Mouse (Mus musculus) cerebellum, postnatal 25 days (tissue): Measurements from ENCODE around the gene Skint9.
"Not testable (repeated sequence)": the region's sequence is repeated elsewhere in the genome, so short reads cannot be mapped to it uniquely, and the experiment has no call there.

Source experiments
- DNase-seq, 2 experiments: peaks; one replicate each; pipeline ENCODE4 v3.0.0; 2021; ENCODE audit warnings: mixed read lengths in 2 of 2

The Skint9 gene

DNA sequence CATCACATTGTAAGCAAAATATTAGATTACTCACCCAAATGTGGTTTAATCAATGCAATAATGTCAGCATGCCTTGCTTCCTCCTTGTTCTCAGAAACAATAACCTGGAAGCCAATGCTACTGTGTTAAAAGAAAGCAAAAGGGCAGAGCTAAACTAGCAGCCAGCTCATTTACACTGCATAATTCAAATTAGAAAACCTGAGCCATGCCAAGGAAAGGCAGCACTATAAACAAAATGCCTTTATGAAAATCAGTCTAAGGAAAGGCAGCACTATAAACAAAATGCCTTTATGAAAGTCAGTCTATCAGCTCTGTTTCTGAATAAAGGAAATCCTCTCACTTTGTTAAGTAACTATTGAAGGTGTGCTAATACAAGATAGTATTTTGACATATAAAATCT lies at the start of gene Skint9:
Skint9 (minus strand) TSS at position 101 of the 400 bp plus-strand sequence.
- DNase-seq: no peak

- DNase-seq: no peak
These were observed 1.1 kb downstream of the Skint9 start for GRCm38 (mm10) chr4:112432685-112433084.

DNA sequence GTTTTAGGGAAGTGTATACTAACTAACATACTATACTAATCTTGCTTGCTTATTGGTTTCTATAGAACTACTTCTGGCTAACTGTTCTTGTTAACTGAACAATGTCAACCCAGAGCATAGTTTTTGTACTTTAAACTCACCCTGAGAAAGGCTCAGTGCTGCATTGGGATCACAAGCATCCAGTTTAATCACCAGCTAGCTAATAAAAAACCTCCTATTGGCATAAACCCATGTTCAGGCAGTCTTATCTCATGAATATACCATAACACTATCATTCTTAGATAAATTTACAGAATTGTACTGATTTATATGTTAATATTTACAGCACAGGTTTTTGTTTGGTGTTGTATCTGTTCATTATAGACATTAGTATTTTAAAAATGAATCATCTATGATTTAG lies 1.6 kb downstream of the Skint9 start:
- DNase-seq: no peak

DNA sequence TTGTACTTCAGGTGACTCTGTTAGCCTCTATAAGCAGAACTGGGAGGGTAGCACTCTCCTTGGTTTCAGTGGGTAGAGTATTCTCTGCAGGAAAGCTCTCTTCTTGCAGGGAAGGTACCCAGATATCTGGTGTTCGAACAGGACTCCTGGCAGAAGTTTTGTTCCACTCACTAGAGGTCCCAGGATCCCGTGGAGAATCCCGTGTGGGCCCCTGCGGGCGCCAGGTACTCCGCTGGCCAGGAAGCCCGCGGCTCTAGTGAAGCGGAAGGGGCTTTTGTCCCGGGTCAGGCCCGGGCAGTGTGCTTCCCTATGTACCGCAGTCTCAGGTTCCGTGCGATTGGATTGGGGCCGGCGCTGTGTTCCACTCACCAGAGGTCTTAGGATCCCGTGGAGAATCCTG lies 84.7 kb downstream of the Skint9 start:
- DNase-seq: not testable (repeated sequence)
